Mouse (Mus musculus) ES-E14 (cell line): ENCODE data around the gene Hmcn1.

Experiments used
- CHD2 ChIP-seq: IDR thresholded peaks from 2 replicates; pipeline ENCODE4 v1.6.1; 2014; ENCODE audit warnings: mild to moderate bottlenecking, low read depth, low read length, inconsistent platforms
- MAFK ChIP-seq: IDR thresholded peaks from 2 replicates; pipeline ENCODE4 v1.6.1; 2014; ENCODE audit warnings: mild to moderate bottlenecking, low read depth, low read length, inconsistent platforms; ENCODE audit not compliant: insufficient read depth
- ZC3H11A ChIP-seq: IDR thresholded peaks from 2 replicates; pipeline ENCODE4 v1.6.1; 2012; ENCODE audit warnings: low read depth, mild to moderate bottlenecking, inconsistent platforms, low read length, borderline replicate concordance

GRCm38 (mm10) chr1:150706502-150706901 lies 286.7 kb downstream of the Hmcn1 start:
- TF ChIP-seq MAFK (no peak), ZC3H11A (no peak), CHD2 (no peak)
